Mouse (Mus musculus) lung, embryonic 14.5 days (tissue): ENCODE data around the gene Kdelr3. TPM values are rescaled to one million over a fixed set of nuclear protein-coding genes. Genes with fewer than 3 reads are reported as not detected.

Source experiments
- ATAC-seq: fragments of 200-750 bp; cut with Nextera tagmentation; 2 replicates; pipeline ENCODE4 v1.8.0; 2017; ENCODE audit warnings: mild to moderate bottlenecking, moderate TSS enrichment, moderate library complexity; ENCODE audit not compliant: insufficient read depth
- DNase-seq: peaks from one replicate; pipeline ENCODE4 v3.0.0-alpha.2; 2015
- H3K27ac ChIP-seq: fragments of 300-500 bp; sonication (generic); 2 replicates; pipeline ENCODE4 v1.5.1; 2014; ENCODE audit warnings: low read depth, mild to moderate bottlenecking, moderate library complexity
- H3K27me3 ChIP-seq: fragments of 300-500 bp; sonication (generic); 2 replicates; pipeline ENCODE4 v1.6.1; 2014; ENCODE audit warnings: low read length, control low read depth; ENCODE audit not compliant: insufficient read depth
- H3K36me3 ChIP-seq: fragments of 300-500 bp; sonication (generic); 2 replicates; pipeline ENCODE4 v1.6.1; 2014; ENCODE audit warnings: control low read depth; ENCODE audit not compliant: insufficient read depth
- H3K4me1 ChIP-seq: fragments of 300-500 bp; sonication (generic); 2 replicates; pipeline ENCODE4 v1.6.1; 2014; ENCODE audit warnings: antibody characterized with exemption, control low read depth; ENCODE audit not compliant: insufficient read depth
- H3K4me2 ChIP-seq: fragments of 300-500 bp; sonication (generic); 2 replicates; pipeline ENCODE4 v1.6.1; 2014; ENCODE audit warnings: mild to moderate bottlenecking
- H3K4me3 ChIP-seq: fragments of 300-500 bp; sonication (generic); 2 replicates; pipeline ENCODE4 v1.5.1; 2014; ENCODE audit warnings: low read depth, low read length
- H3K9ac ChIP-seq: fragments of 300-500 bp; sonication (generic); 2 replicates; pipeline ENCODE4 v1.6.1; 2014
- H3K9me3 ChIP-seq: fragments of 300-500 bp; sonication (generic); 2 replicates; pipeline ENCODE4 v1.6.1; 2016; ENCODE audit warnings: low read depth, low read length, control low read depth
- CTCF ChIP-seq: IDR thresholded peaks from 2 replicates; pipeline ENCODE4 v1.5.1; 2016; ENCODE audit warnings: antibody characterized with exemption, low read depth
- WGBS: fragments of 180-500 bp; shearing (Covaris S2); extraction: QIAGEN DNeasy Blood & Tissue Kit; methylation state at CpG from one replicate; pipeline ENCODE4 v1.1.7; 2014; 5-methylcytosine and 5-hydroxymethylcytosine counted together
- polyA plus RNA-seq: library from polyadenylated mRNA; unstranded; fragments of >200 nt; fragmentation: Nextera tagmentation; extraction: Ambion mirVana; gene quantifications from 2 replicates; pipeline ENCODE4 v1.2.1, GENCODE M21; 2014

Gene Kdelr3
- polyA plus RNA-seq, 1 experiment from 2014 or later: 60.3 TPM

- no peaks in the 10 kb centered on the region for H3K27me3 ChIP-seq
- no peak overlapping the region for H3K27ac ChIP-seq
- no peak overlapping the region for H3K9ac ChIP-seq
- DNase-seq (peak; percentile 33), ATAC-seq (no peak)
- no peaks in the 10 kb centered on the region for H3K4me1 ChIP-seq
- WGBS: 49% methylated on average over 12 of the region's 12 CpGs
- no peak overlapping the region for H3K4me2 ChIP-seq
- H3K9me3 ChIP-seq: no peaks in the 10 kb centered on the region
- H3K4me3 ChIP-seq: no peak overlapping the region
- peak; percentile 32 for TF ChIP-seq CTCF
- H3K36me3 ChIP-seq: no peaks in the 10 kb centered on the region
Measured at GRCm38 (mm10) chr15:79473638-79474355, 42.4 kb upstream of the Kdelr3 start.

GRCm38 (mm10) chr15:79477227-79477626 is 39.0 kb upstream of the Kdelr3 start:
- DNase-seq (no peak), ATAC-seq (no peak)
- no peak for TF ChIP-seq CTCF
- Histone ChIP-seq H3K4me2 (no peak overlapping the region), H3K27me3 (0 out of 2 replicates have a peak, but pooled peaks cover 1% of the 10 kb centered on the region), H3K4me3 (no peak overlapping the region), H3K9ac (no peak overlapping the region), H3K27ac (no peak overlapping the region), H3K4me1 (no peaks in the 10 kb centered on the region), H3K9me3 (no peaks in the 10 kb centered on the region), H3K36me3 (no peaks in the 10 kb centered on the region)
- WGBS: 27% methylated on average over 6 of the region's 6 CpGs

- no peak for TF ChIP-seq CTCF
- no peak overlapping the region for H3K4me3 ChIP-seq
Measured at GRCm38 (mm10) chr15:79481181-79481688, 35.0 kb upstream of the Kdelr3 start.

GRCm38 (mm10) chr15:79489463-79489862 is 26.7 kb upstream of the Kdelr3 start:
- no peaks in the 10 kb centered on the region for H3K36me3 ChIP-seq
- 40% methylated on average over 11 of the region's 11 CpGs for WGBS
- no peak overlapping the region for H3K27ac ChIP-seq
- H3K4me1 ChIP-seq: no peaks in the 10 kb centered on the region
- no peak overlapping the region for H3K9ac ChIP-seq
- no peak for TF ChIP-seq CTCF
- no peak overlapping the region for H3K4me3 ChIP-seq
- H3K9me3 ChIP-seq: no peaks in the 10 kb centered on the region
- H3K27me3 ChIP-seq: peaks cover 22% of the 10 kb centered on the region; the same call in 1 of the 2 replicates
- no peak overlapping the region for H3K4me2 ChIP-seq
- ATAC-seq (no peak), DNase-seq (no peak)

More at GRCm38 (mm10) chr15:79481181-79481688, 35.0 kb upstream of the Kdelr3 start:
- H3K27ac ChIP-seq: no peak overlapping the region
- ATAC-seq (no peak), DNase-seq (peak; percentile 48)
- H3K4me2 ChIP-seq: peak overlapping the region; percentile 12; the same call in 1 of the 2 replicates
- 9% methylated on average over 15 of the region's 15 CpGs for WGBS
- H3K9me3 ChIP-seq: no peaks in the 10 kb centered on the region
- 0 out of 2 replicates have a peak, but pooled peaks cover 4% of the 10 kb centered on the region for H3K27me3 ChIP-seq
- H3K9ac ChIP-seq: no peak overlapping the region
- H3K4me1 ChIP-seq: no peaks in the 10 kb centered on the region
- no peaks in the 10 kb centered on the region for H3K36me3 ChIP-seq

GRCm38 (mm10) chr15:79493527-79493926 is 22.7 kb upstream of the Kdelr3 start:
- no peak overlapping the region for H3K9ac ChIP-seq
- H3K4me3 ChIP-seq: no peak overlapping the region
- TF ChIP-seq CTCF: no peak
- H3K4me2 ChIP-seq: 0 out of 2 replicates have a peak overlapping the region, but pooled peaks have one; percentile 24
- H3K4me1 ChIP-seq: no peaks in the 10 kb centered on the region
- no peaks in the 10 kb centered on the region for H3K9me3 ChIP-seq
- H3K27me3 ChIP-seq: peaks cover 22% of the 10 kb centered on the region; the same call in 1 of the 2 replicates
- no peaks in the 10 kb centered on the region for H3K36me3 ChIP-seq
- ATAC-seq: peak; percentile 47; the same call in 1 of the 2 replicates
- H3K27ac ChIP-seq: no peak overlapping the region
- DNase-seq: peak; percentile 48
- WGBS: 15% methylated on average over 18 of the region's 18 CpGs

DNA sequence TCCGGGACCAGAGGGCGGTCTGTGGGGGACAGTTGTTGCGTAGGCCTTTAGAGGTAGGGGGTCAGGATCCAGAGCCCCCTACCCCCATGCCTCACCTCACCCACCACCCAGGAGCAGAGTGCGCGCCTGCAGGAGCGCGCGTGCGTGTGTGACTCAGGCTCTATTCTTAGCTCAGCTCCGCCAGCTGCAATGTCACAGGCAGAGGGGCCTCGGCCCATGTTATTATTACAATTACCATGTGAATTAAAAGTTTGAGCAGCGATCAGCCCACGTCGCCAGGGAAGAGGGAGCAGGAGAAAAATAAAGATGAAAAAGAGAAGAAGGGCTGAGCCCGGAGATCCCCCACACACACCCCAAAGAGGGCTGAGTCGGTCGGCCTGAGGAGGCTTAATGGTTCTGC is 16.1 kb upstream of the Kdelr3 start:
- Histone ChIP-seq H3K27me3 (peaks cover 47% of the 10 kb centered on the region), H3K27ac (no peak overlapping the region), H3K9me3 (no peaks in the 10 kb centered on the region), H3K4me1 (no peaks in the 10 kb centered on the region), H3K4me3 (no peak overlapping the region), H3K9ac (no peak overlapping the region), H3K36me3 (no peaks in the 10 kb centered on the region), H3K4me2 (no peak overlapping the region)
- DNase-seq (no peak), ATAC-seq (no peak)
- no peak for TF ChIP-seq CTCF
- WGBS: 61% methylated on average over 17 of the region's 17 CpGs

GRCm38 (mm10) chr15:79502891-79503341 is 13.3 kb upstream of the Kdelr3 start:
- Histone ChIP-seq H3K4me1 (no peaks in the 10 kb centered on the region; the same call in 1 of the 2 replicates), H3K9me3 (no peaks in the 10 kb centered on the region), H3K9ac (no peak overlapping the region), H3K27me3 (peaks cover 75% of the 10 kb centered on the region), H3K36me3 (no peaks in the 10 kb centered on the region), H3K4me2 (no peak overlapping the region), H3K4me3 (no peak overlapping the region), H3K27ac (no peak overlapping the region)
- no peak for TF ChIP-seq CTCF
- DNase-seq (no peak), ATAC-seq (no peak)
- whole genome bisulfite sequencing: 11% methylated on average over 18 of the region's 18 CpGs
